Mouse (Mus musculus): ENCODE data around the gene Supt16.

DNA sequence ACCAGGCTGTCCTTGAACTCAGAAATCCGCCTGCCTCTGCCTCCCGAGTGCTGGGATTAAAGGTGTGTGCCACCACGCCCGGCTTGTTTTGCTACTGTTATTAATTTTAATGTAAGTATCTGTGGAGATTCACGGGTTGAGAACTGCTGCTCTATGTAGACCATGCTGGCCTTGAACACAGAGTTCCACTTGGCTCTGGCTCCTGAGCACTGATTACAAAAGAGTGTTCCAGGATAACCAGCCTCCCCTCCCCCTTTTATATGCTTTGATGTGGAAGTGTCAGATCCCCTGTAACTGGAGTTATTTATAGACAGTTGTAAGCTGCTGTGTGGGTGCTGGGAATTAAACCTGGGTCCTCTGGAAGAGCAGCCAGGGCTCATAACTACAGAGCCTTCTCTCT, 80.0 kb downstream of the Supt16 start:
- no peak for TF ChIP-seq CTCF (conservative IDR thresholded peaks at IDR 0.05; ENCODE audit: low read length)
- no peak for TF ChIP-seq POU5F1 (IDR thresholded peaks at IDR 0.05; ENCODE audit: borderline replicate concordance, low read length)

All from E14TG2a.4 (cell line).